Mouse (Mus musculus) activated CD4-positive, CD25-positive, alpha-beta regulatory T cell, adult 4 months (primary cell): ENCODE measurements around the gene Tmem232. TPM values are rescaled to one million over a fixed set of nuclear protein-coding genes. Genes with fewer than 3 reads are reported as not detected.
A peak's percentile ranks its signal among the peaks of the same experiment; 100 is the strongest.
"Not testable (repeated sequence)": the region's sequence is repeated elsewhere in the genome, so short reads cannot be mapped to it uniquely, and the experiment has no call there.

Source experiments
- ATAC-seq: one replicate; pipeline ENCODE4 v1.8.0; 2017
- polyA plus RNA-seq, 2 experiments: library from polyadenylated mRNA; unstranded; fragments of 100-300 nt; shearing (Covaris generic); gene quantifications; one replicate each; pipeline ENCODE4 v1.2.1; 2017

The Tmem232 gene
- polyA plus RNA-seq: not detected

DNA sequence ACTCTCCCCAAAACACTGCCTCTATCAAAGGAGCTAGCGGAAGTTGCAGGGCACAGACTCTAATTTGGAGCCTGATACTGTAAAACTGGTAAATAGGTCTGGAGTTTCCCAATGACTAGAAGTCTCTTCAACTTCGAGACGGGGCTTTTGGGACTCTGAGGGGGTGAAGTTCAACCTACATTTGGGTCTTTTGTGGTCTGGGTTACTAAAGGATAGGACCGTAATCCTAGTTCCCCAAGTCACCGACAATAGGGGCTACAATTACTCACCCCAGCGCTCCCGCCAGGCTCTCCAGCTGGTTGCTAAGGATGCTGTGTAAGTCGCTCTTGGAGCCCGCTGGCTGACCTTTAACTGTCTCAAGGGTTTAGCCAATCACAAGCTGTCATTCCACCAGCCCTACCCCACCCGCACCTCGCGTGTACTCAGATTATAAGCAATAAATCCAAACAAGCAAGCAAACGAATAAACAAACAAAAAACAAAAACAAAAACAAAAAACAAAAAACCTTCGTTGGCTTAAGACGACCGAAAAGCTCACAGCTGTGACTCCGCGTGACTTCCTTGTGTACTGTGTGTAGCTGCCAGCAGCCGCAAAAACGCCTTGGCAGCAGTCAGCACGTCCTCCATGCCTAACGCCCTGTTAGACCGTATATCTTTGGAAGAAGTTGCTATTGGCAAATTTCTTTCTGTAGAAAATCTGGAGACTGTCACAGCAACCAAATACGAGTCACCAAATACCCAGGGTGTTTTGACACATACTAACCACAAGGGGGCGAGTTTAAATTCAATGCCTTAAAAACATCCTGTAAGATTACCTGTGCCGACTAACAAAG lies at the start of gene Tmem232:
Gene Tmem232 (minus strand): TSS at position 342 of the 832 bp plus-strand sequence.
- peak; percentile 47 for ATAC-seq

DNA sequence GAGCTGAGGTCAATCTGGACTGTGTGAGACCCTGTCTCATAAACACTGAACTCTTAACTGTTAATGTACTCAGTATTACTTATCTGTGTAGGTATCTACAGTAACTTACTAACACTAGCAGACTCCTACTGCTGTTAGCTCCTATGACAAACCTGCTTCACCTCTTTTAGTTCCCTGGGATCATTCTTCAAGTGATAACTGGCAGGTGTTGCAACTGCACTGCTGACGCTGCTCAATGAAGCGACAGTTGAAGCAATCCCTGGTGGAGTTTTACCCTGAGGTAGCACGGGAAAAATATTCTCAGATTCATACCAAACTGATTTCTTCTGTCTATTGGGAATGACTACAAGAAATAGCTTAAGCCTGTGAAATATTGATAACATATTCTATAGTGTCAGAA lies 46.3 kb upstream of the Tmem232 start:
- no peak for ATAC-seq

DNA sequence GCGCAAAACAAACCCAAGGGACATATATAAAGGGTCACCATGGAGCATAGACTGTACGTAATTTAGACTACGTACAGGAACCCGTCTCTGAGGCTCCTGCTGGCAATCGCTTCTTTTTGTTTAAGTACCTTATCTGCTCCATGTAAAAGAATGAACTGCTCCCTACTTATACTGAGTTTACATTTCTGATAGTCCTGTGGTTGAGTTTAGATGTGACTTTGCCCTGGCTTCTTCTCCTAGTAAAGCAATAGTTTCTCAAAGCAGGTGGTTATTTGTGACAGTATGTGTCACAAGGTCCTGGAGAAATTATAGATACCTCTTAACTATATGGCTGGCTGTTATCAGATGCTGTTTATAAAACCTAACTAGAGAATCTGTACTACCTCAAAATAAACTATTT lies 40.9 kb upstream of the Tmem232 start:
- ATAC-seq: no peak

DNA sequence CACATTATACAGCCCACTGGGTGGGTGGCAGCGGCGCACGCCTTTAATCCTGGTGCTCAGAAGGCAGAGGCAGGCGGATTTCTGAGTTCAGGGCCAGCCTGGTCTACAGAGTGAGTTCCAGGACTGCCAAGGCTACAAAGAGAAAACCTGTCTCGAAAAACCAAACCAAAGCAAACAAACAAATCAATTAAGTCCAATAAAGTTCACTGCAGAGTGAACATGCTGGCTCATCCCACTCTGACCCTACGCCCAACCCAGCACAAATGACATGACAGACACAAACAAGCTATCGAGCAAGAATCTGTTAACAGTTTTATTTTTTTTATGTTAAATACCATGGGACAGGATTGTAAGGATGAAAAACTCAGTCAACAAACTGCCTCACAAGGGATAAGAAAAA lies 39.2 kb upstream of the Tmem232 start:
- ATAC-seq: no peak

DNA sequence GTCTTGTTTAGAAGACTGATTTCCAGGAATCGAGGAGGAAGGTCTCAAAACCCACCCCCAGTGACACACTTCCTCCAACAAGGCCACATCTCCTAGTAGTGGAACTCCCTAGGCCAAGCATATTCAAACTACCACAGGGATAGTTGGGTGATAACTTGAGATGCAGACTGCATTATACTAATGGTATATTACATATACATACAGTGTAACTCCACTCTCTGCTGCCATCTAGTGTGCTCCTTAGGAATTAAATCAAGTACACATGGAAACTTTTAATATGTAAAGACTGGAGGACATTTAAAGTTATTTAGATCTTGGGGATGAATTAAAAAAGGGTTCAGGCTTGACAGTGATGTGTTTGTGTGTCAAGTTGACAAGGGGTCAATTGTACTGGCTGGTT lies 34.8 kb upstream of the Tmem232 start:
- peak; percentile 47 for ATAC-seq

DNA sequence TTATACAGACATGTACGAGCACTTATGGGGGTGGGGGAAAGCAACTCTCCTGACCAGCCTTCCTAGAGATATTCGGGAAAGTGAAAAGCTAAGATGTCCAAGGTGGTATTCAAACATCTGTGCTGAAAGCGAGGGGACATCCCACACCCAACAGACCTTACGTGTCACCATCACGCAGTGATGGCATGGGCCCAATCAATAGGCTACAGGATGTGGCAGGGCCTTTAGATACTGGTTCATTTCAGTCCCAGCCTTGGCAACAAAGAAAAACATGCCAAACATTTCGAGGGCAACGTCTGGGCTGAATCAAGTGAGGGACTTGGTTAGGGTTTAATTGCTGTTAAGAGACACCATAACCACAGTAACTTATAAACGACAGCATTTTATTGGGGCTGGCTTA lies 34.3 kb upstream of the Tmem232 start:
- ATAC-seq: peak; percentile 20

DNA sequence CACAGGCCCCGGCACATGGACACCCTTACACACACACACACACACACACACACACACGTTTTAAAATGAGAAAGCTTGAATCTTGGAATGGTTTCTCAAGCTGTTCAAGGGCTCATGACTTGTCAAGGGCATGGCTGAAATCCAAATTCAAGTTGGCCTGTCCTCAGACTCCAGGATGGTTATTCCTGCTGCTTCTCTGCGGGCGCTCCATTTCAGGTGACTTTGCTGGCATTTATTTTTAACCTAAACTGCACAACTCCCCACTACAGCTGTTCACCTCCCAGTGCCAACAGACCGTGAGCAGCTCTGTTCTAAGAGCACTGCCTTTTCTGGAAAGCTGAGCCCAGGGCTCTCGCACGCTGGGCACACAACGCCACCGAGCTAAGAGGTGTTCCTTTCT lies 31.3 kb upstream of the Tmem232 start:
- no peak for ATAC-seq

DNA sequence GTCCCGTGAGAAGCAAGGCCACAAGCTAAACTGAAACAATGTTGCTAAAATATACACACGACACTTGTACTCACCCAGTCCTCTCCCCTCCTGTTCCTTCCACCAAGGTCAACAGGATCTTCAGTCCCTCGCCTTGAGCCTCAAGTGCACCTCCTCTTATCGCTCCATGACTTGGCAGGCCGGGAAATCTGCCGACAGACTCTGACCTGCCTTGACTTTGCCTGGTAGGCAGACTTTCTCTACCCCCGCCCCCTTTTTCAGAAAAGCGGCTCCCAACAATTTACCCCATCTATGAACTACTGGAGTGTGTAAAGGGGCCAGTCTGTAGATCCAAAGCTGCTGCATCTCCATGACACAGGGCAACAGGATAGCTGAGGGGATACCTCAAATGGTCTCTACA lies 30.9 kb upstream of the Tmem232 start:
- no peak for ATAC-seq

DNA sequence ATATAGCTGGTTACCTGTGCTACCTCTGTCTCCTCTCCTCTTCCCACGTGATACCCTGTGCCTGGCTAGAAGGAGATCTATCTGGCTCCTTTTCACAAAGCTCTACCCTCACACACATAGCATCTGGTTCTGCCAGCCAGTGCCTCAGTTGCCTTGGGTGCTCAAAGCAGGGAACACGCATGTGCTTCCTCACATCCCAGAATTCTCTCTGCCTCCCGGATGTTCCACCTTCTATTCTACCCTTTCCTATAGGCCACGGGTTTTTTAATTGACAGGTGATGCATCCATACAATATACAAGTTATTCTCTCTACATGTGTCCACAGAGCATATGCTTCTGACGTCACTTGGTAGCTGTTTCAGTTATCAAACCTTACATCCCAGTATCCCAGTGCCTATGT lies 23.6 kb upstream of the Tmem232 start:
- no peak for ATAC-seq

DNA sequence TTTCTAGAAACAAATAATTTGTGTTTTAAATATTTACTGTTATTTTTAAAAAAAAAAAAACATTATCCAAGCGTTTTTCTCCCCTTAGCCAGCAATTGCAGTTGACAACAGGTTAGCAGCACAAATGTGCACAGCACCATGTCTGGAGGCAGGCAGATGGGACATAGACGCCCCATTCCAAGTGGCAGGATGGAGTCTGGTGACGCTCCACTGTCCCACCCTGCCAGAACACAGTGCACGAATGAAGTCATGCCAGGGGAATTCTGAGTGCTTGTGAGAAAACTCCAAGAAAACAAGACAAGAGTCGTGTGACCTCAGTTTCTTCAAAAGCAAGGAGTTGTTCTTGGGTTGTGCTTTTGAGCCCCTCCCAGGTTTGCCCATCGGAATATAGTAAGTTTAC lies 22.8 kb upstream of the Tmem232 start:
- ATAC-seq: no peak

DNA sequence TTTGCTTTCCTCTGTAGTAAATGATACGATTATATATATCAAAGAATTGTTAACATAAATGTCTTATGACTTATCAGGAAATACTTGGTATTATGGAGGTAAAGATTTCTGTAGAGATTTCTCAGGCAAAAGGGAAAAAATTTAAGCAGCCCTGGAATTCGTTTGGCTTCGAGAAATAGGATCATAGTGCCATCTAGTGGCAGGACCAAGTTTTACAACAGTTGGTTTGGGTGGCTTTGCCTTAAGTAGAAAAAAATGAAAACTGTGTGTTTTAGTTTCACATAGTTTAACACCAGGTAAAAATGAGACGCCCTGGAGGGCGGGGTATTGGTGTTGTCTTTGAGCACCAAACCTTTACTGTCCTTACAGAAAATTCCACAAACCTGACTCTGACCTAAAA lies 22.2 kb upstream of the Tmem232 start:
- no peak for ATAC-seq

DNA sequence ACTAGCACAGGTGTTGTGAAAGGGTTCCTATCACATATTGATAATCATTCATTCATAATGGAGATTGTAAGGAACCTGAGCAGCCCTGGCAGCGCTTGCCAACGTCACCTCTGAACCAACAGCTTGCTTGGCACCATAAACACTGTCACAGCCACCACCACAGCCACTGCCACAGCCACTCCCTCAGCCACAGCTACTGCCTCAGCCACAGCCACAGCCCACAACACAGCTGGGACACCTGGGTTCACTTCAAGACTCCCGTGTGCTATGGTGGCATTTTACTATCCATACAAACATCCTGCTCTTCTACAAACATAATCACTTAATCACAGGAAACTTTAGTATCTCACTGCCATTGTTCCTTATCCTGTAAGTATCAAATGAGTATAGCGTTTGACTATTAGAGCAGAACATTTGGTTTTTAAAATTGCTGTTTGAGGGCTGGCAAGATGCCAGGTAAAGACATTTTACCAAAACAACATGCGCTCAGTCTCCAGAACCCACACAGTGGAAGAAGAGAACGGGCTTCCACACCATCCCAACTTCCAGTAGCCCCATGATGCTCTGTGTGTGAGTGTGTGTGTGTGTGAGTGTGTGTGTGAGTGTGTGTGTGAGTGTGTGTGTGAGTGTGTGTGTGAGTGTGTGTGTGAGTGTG lies 20.9 kb upstream of the Tmem232 start:
- ATAC-seq: peak; percentile 8

DNA sequence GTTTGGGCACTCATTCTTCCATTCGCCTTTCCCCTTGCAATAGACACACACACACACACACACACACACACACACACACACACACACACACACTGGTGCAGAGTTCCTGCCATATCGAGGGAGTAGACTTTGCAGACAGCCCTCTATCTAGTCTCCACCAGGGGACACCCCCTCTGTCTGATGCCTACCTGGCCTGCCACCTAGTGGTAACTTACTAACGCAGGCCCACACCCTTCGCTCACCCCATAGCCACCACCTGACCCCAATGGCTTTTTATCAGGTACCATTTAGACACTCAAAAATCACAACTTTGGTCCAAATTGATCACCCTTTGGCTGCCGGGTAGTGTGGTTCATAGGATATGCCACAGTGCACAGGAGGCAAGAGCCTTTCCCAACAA lies 18.7 kb upstream of the Tmem232 start:
- peak; percentile 83 for ATAC-seq

DNA sequence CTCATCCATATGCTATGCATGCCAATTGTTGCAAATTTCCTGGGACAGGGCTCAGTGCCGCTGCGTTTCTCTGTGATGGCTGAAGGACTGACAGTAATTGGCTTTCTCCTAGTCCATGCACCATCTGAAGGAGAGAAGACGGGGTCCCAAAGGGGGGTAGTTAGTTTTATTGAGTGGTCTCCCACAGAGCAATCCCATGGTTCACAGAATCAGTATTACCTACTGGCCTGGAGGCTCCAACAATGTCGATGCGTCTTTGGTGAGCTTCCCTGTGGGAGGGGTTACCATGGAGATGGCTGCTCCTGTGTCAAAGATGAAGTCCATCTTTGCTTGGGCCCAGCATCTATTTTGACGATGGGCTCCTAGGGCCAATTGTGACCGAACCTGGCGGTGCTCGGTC lies 18.2 kb upstream of the Tmem232 start:
- no peak for ATAC-seq

DNA sequence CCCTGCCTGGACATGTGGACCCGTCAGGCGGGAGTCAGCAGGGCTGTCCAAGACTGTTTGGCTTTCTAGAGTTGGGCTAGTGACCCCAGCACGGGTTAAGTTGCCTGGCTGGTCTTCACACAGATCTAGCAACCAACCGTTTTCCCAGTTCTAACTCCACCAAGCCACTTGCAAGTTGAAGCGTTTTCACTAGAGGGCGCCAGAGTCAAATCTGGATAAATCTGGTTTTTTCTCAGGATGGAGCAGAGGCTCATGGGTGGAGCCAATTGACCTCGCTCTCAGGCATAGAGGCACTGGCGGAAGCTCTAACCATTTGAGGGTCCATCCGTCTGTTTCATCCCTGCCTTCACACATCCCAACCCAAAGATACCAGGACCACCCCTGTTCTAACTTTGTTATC lies 17.6 kb upstream of the Tmem232 start:
- ATAC-seq: peak; percentile 36

DNA sequence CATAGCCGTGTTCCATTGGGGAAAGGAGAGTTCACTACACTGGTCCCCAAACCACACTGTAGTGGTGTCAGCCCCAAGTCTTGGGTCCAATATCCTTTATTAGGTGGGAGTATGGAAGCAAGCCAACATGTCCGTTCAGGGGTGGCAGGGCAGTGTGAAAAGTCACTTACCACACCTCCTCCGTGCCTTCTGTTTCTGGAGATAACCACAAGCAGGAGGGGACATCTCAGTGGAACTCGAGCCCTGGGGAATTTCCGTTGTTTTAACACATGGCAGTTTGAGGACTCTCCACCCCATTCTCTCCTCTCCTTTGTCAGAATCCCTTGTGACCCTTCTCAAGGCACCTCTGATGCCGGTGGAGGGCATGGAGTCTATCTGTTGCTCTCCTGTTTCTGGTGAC lies 16.6 kb upstream of the Tmem232 start:
- ATAC-seq: no peak

DNA sequence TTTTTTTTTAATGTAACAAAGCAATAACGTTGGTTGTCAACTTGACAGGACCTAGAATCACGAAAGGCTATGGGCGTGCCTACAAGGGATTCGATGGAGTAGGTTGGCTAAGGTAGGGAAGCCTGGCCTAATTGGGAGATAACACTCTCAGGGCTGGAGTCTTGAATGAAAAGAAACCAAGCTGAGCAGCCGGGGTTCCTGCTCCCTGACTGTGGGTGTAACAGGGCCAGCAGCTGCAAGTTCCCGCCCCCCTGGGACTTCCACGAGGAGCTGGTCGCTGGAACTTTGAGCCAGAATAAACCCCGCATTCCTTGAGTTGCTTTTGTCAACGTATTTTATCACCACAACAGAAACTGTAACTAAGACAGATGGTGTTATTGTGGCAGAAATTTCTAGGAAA lies 16.2 kb upstream of the Tmem232 start:
- no peak for ATAC-seq

DNA sequence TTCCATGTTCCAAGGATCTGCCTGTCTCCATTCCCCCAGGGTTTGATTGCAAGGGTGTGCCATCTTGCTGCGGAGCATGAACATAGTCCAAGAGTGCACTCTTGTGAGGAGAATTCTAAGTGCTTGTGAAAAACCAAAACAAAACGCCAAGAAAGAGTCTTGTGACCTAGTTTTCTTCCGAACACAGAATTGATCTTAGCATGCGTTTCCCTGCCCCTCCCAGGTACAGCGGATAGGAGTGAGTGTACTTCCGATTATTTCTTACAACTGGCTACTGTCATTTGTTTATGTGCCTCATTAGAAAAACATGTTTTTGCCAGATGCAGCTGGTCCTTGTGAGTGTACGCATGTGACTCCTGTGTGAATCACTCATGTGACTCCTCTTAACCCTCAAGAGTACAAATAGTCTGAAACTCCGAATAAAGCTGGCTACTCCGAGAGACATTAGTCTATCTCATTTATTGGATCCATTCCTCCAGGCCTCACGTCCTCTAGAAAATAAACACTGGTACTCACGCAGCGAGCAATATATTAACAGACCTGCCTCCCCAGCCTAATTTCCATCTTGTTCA lies 11.9 kb upstream of the Tmem232 start:
- ATAC-seq: no peak

DNA sequence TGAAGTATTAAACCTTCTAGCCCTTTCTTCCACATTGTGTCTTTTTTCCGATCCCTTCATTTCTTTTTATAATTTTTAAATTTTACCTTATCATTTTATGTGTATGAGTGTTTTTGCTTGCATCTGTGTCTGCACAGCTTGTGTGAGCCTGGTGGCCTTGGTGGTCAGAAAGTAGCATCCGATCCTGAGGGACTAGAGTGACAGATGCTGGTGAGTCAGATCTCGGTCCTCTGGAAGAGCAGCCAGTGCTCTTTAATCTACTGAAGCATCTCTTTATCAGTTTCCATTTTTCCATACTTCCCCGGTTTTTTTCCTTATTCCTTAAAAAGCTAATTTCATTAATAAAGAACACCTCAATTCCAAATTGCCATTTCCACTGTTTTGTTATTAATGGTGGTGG lies 9.8 kb upstream of the Tmem232 start:
- ATAC-seq: no peak

DNA sequence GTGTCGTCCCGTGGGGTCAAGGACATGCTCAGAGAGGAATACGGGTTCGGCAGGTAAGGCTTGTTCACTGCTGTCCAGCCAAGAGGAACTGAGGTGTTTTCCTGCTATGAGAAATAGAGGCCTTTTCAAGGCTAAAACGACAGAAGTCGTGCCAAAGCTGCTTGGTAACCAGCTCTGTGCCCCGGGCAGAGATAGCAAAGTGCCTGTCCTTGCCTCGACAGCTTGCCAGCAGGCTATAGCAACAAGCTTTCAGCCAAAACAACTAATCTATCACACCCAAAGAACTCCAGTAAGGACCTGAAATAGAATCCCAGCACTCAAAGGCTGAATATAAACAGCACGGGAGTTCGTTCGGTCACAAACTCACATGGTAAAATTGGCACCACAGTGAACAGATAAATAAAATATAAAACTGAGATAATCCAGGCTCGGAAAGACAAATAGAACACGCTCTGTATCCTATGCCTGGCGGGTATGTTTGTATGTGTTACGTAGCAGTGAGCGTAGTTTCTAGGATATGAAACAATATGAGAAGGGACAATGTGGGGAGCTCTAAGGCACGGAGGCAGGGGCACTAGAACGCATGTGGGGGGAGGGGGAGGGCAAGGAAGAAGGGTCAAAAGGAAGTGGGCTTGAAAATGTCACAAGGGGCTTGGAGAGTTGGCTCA lies 8.2 kb upstream of the Tmem232 start:
- no peak for ATAC-seq

DNA sequence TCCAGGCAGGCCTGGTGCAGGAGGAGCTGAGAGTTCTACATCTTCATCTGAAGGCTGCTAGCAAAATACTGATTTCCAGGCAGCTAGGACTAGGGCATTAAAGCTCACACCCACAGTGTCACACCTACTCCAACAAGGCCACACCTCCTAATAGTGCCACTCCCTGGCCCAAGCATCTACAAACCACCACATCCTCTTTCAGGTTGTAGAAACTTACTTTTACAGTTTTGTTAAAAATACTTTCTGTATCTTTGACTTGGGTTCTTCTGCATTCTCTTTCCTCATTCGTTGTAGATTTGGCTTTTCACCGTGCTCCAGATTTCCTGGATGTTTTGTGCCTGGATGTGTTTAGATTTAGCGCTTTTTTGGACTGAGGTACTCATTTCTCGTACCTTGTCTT lies 5.6 kb upstream of the Tmem232 start:
- peak; percentile 75 for ATAC-seq

DNA sequence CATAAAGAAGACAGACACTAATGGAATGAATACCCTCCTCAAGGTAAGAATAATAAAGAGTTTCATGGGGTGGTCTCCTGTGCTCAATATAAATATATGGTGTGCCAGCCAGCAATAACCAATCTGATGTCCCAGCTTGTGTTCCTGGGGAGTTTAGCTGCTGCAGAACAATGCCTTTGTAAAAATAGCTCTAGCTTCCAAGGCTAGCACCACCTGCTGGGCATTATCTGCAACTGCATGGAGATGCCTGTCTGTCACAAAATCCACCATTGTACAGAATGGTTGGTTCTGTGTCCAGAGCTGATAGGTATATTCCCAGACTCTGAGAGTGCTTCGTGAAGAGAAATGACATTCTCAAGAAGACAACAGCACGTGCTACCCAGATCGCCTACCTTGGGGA lies 4.4 kb downstream of the Tmem232 start:
- ATAC-seq: peak; percentile 34

DNA sequence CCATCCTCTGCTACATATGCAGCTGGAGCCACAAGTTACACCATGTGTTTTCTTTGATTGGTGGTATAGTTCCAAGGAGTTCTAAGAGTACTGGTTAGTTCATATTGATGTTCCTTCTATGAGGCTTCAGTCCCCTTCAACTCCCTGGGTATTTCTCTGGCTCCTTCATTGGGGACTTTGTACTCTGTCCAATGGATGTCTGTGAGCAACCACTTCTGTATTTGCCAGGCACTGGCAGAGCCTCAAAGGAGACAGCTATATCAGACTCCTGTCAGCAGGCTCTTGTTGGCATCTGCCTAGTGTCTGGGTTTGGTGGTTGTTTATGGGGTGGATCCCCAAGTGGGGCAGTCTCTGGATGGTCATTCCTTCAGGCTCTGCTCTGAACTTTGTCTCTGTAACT lies 8.2 kb downstream of the Tmem232 start:
- not testable (repeated sequence) for ATAC-seq

DNA sequence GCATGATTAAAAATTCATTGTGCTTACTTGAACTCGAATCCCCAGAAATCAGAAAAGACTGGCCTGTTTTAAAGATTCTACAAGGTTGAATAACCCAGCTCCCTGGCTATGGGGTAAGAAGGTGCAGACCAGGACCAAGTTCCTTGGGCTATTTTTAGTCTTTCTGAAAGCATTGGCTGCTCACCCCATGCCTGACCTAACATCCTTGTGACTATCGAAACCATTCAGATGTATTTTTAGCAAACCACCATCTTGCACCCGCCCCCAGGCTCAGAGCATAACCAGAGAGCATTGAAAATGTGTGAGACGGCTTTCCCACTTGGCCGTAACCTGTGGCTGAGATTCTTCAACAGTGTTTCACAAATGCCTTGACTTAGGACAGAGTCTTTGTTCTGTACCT lies 13.1 kb downstream of the Tmem232 start:
- no peak for ATAC-seq
